8 mouse cellular contexts compared by ENCODE assay signal in genomic region chr16:20765244-20765643, GRCm38 (mm10). TPM values are rescaled to one million over a fixed set of nuclear protein-coding genes. Genes with fewer than 3 reads are reported as not detected.
DNase-seq lines count a peak whose midpoint lies in the region; ATAC-seq lines count a peak whose summit lies in the region.

No protein-coding gene starts in this region.

- H3K9ac ChIP-seq in neural tube, embryonic 15.5 days (replicated peaks): no peak overlapping the region

- DNase-seq in cerebellum, adult 18-20 months: peak; percentile 25 to 56
- no peak for DNase-seq in cerebellum, adult 11 months
- DNase-seq in neural tube, embryonic 10.5 days (ENCODE audit: extremely low spot score, low spot score): peak; percentile 54
- DNase-seq in cerebellum, postnatal 25 days: peak; percentile 53 to 72
- peak; percentile 74 for DNase-seq in kidney, postnatal 10 days
- peak; percentile 57 for DNase-seq in mesoderm, embryonic 11.5 days (ENCODE audit: low read depth, low spot score)
- DNase-seq in thymus, postnatal 36 days: peak; percentile 42 to 51

- 49% methylated on average over 9 of the region's 9 CpGs for WGBS in neural tube, embryonic 15.5 days

- ATAC-seq in neural tube, embryonic 15.5 days (ENCODE audit: low FRiP score): no peak

- H3K27me3 ChIP-seq in neural tube, embryonic 15.5 days (replicated peaks): no peaks in the 10 kb centered on the region

- no peak overlapping the region for H3K4me2 ChIP-seq in neural tube, embryonic 15.5 days

- H3K27ac ChIP-seq in neural tube, embryonic 15.5 days (replicated peaks): no peak overlapping the region

- no peaks in the 10 kb centered on the region for H3K4me1 ChIP-seq in neural tube, embryonic 15.5 days

- H3K4me3 ChIP-seq in neural tube, embryonic 15.5 days (replicated peaks): no peak overlapping the region

- H3K9me3 ChIP-seq in neural tube, embryonic 15.5 days (replicated peaks): no peaks in the 10 kb centered on the region

- H3K36me3 ChIP-seq in neural tube, embryonic 15.5 days: no peaks in the 10 kb centered on the region

RNA-seq across cellular contexts. Expression of gene Thpo, which starts 30.9 kb away (rescaled TPM):
- polyA plus RNA-seq in neural tube, embryonic 15.5 days (2015; fragmentation: Nextera tagmentation; extraction: Ambion mirVana): 1.0 and 1.2 TPM in 2 replicates

RNA-seq across cellular contexts. Expression of gene Chrd, which starts 32.3 kb away (rescaled TPM):
- 6.3 and 7.5 TPM in 2 replicates for polyA plus RNA-seq in neural tube, embryonic 15.5 days (2015; fragmentation: Nextera tagmentation; extraction: Ambion mirVana)

RNA-seq across cellular contexts. Expression of gene Clcn2, which starts 47.7 kb away (rescaled TPM):
- polyA plus RNA-seq in neural tube, embryonic 15.5 days (2015; fragmentation: Nextera tagmentation; extraction: Ambion mirVana): 27.4 and 34.6 TPM in 2 replicates

RNA-seq across cellular contexts. Expression of gene Polr2h, which starts 47.8 kb away (rescaled TPM):
- polyA plus RNA-seq in neural tube, embryonic 15.5 days (2015; fragmentation: Nextera tagmentation; extraction: Ambion mirVana): 90.9 and 95.4 TPM in 2 replicates
